Mouse (Mus musculus) testis, postnatal 10 days (tissue): ENCODE results near the gene Unc45a.

Experiments
- DNase-seq: peaks from one replicate; pipeline ENCODE4 v3.0.0; 2021; ENCODE audit warnings: low spot score

Gene Unc45a

GRCm38 (mm10) chr7:80340793-80341192, at the start of gene Unc45a:
Gene Unc45a, minus strand, starts transcription at chr7:80341005.
- peak; percentile 79 for DNase-seq

GRCm38 (mm10) chr7:80387633-80388543, 47.1 kb upstream of the Unc45a start, which contains the start of gene Fes:
Gene Fes, minus strand, starts transcription at chr7:80387946.
- DNase-seq, result peak; percentile 60

GRCm38 (mm10) chr7:80387033-80387632, 46.3 kb upstream of the Unc45a start:
- DNase-seq, result peak; percentile 50

GRCm38 (mm10) chr7:80386235-80386930, 45.6 kb upstream of the Unc45a start:
- DNase-seq, result peak; percentile 98

- no peak for DNase-seq
Observed at GRCm38 (mm10) chr7:80382919-80383318, 42.1 kb upstream of the Unc45a start.

- peak; percentile 67 for DNase-seq
Observed at GRCm38 (mm10) chr7:80379531-80379930, 38.7 kb upstream of the Unc45a start.

GRCm38 (mm10) chr7:80377471-80377870, 36.7 kb upstream of the Unc45a start:
- DNase-seq, result peak; percentile 85

GRCm38 (mm10) chr7:80376192-80376591, 35.4 kb upstream of the Unc45a start:
- no peak for DNase-seq

- no peak for DNase-seq
Observed at GRCm38 (mm10) chr7:80375376-80376039, 34.7 kb upstream of the Unc45a start.

- DNase-seq, result no peak
Observed at GRCm38 (mm10) chr7:80374733-80375132, 33.9 kb upstream of the Unc45a start.

GRCm38 (mm10) chr7:80374280-80374679, 33.5 kb upstream of the Unc45a start:
- DNase-seq, result no peak

- no peak for DNase-seq
Observed at GRCm38 (mm10) chr7:80373850-80374249, 33.0 kb upstream of the Unc45a start.

GRCm38 (mm10) chr7:80373352-80373751, 32.5 kb upstream of the Unc45a start:
- no peak for DNase-seq

GRCm38 (mm10) chr7:80372667-80373066, 31.9 kb upstream of the Unc45a start:
- DNase-seq, result no peak

- no peak for DNase-seq
Observed at GRCm38 (mm10) chr7:80372166-80372565, 31.4 kb upstream of the Unc45a start.

- peak; percentile 92 for DNase-seq
Observed at GRCm38 (mm10) chr7:80371041-80371751, 30.4 kb upstream of the Unc45a start, which contains the start of gene Man2a2. Gene Man2a2, minus strand, starts transcription at chr7:80371375.

GRCm38 (mm10) chr7:80370649-80371040, 29.8 kb upstream of the Unc45a start:
- DNase-seq, result peak; percentile 94

GRCm38 (mm10) chr7:80369967-80370431, 29.2 kb upstream of the Unc45a start:
- DNase-seq, result no peak

GRCm38 (mm10) chr7:80369461-80369860, 28.7 kb upstream of the Unc45a start:
- DNase-seq, result no peak

- DNase-seq, result no peak
Observed at GRCm38 (mm10) chr7:80368635-80369421, 28.0 kb upstream of the Unc45a start.
